Mouse (Mus musculus) spleen, adult 2 months (tissue): ENCODE measurements around the gene Bloc1s5.

Experiments
- CTCF ChIP-seq: fragments of 200-500 bp; IDR thresholded peaks from 2 replicates; pipeline ENCODE4 v1.5.1; 2011; ENCODE audit warnings: mild to moderate bottlenecking, inconsistent platforms; ENCODE audit not compliant: insufficient read depth, insufficient read length, insufficient replicate concordance; ENCODE audit errors: extremely low read depth
- POLR2A ChIP-seq: fragments of 200-500 bp; IDR thresholded peaks from 2 replicates; pipeline ENCODE4 v1.6.1; 2011; ENCODE audit warnings: low read depth, low read length, inconsistent platforms

DNA sequence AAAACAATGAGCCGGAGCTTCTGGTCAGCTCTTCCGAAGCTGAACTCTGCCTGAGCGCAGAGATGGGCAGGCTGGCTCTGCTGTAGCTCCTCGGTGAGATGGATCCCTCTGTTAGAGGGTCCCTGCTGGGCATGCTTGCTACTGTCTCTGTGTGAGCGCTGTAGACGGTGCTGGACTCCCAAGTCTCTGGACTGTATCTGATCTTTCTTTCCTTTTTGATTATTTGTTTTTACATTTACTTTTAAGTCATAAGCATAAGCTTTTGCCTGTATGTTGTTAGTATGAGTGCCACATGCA lies 8.7 kb downstream of the Bloc1s5 start:
- TF ChIP-seq POLR2A (no peak), CTCF (no peak)
